Mouse (Mus musculus): ENCODE data around the gene Gm5478.

DNA sequence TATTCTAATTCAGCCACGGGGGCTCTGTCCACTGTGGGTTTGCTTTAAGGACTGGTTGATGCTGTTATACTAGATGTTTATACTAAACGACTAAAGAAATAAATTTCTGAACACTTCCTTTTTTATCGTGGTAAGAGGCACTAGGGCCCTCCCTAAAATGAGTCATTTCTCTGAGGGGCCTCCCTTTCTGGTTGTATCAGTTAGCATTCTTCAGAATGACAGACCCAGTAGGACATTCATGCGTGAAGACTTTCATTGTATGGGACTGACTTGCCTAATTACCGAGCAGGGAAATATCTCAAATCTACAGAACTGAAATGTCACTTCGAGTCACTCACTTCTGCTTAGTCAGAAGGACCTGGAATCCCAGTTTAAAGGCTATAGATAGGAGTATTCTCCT is 48.1 kb downstream of the Gm5478 start:
- TF ChIP-seq CTCF (IDR thresholded peaks at IDR 0.05; ENCODE audit: low read depth) (no peak), EP300 (optimal IDR thresholded peaks at IDR 0.05) (no peak)
